11 mouse cellular contexts compared by ENCODE assay signal in genomic region chr6:99995970-99996956, GRCm38 (mm10).
A peak's percentile ranks its signal among the peaks of the same experiment; 100 is the strongest.
DNase-seq lines count a peak whose midpoint lies in the region; ATAC-seq and TF ChIP-seq lines count a peak whose summit lies in the region.
"Had no signal": no experiment of that assay in that cellular context is flagged by ENCODE, and none has a peak within 500 bp of the region (broad histone marks: within the 10 kb centered on the region; RNA-seq: fewer than 3 reads in every experiment).

No protein-coding gene starts in this region.

- H3K27me3 ChIP-seq in embryonic facial prominence, embryonic 14.5 days (replicated peaks; ENCODE audit: control insufficient read depth, insufficient read depth, low read length) = no peaks in the 10 kb centered on the region
- H3K27me3 ChIP-seq in intestine, postnatal 0 days (replicated peaks; ENCODE audit: control insufficient read depth, insufficient read depth, low read length) = 0 out of 2 replicates have a peak, but pooled peaks cover 3% of the 10 kb centered on the region
- H3K27me3 ChIP-seq in midbrain, postnatal 0 days (ENCODE audit: insufficient read depth, low read length) = peaks cover 9% of the 10 kb centered on the region; the same call in 1 of the 2 replicates

- no peaks in the 10 kb centered on the region for H3K36me3 ChIP-seq in embryonic facial prominence, embryonic 14.5 days (ENCODE audit: control insufficient read depth, insufficient read depth, low read length)
- no peaks in the 10 kb centered on the region for H3K36me3 ChIP-seq in intestine, postnatal 0 days (ENCODE audit: control insufficient read depth, insufficient read depth)
- H3K36me3 ChIP-seq in midbrain, postnatal 0 days (ENCODE audit: insufficient read depth, low read length) = no peaks in the 10 kb centered on the region

- DNase-seq in left cerebral cortex, postnatal 4 days = peak; percentile 73
- DNase-seq in left cerebral cortex, adult 2 months (ENCODE audit: extremely low spot score in 1 of 2, low spot score in 2 of 2) = no peak
- DNase-seq in embryonic facial prominence, embryonic 14.5 days (ENCODE audit: low spot score) = peak; percentile 86
- DNase-seq in midbrain, postnatal 0 days (ENCODE audit: low spot score) = peak; percentile 87
- no peak for DNase-seq in frontal cortex, postnatal 36 days (ENCODE audit: low spot score in 2 of 2)
- no peak for DNase-seq in c-Kit-positive CD71-positive TER-119-positive erythroid progenitor cells, embryonic 14.5 days (ENCODE audit: low spot score)
- DNase-seq: layer of hippocampus, postnatal 36 days had no signal

- ATAC-seq in embryonic facial prominence, embryonic 14.5 days (ENCODE audit: low read depth) = peak; percentile 58; the same call in 1 of the 2 replicates
- ATAC-seq in intestine, postnatal 0 days = no peak
- peak; percentile 53 for ATAC-seq in midbrain, postnatal 0 days (ENCODE audit: low FRiP score)
- ATAC-seq in activated CD4-positive, CD25-positive, alpha-beta regulatory T cell, adult 4 months = no peak
- ATAC-seq: Patski had no signal

- 49% methylated on average over 15 of the region's 15 CpGs for WGBS in embryonic facial prominence, embryonic 14.5 days
- 49% methylated on average over 15 of the region's 15 CpGs for WGBS in intestine, postnatal 0 days
- WGBS in midbrain, postnatal 0 days = 18% methylated on average over 15 of the region's 15 CpGs

- no peak overlapping the region for H3K4me3 ChIP-seq in left cerebral cortex, adult 2 months
- no peak overlapping the region for H3K4me3 ChIP-seq in embryonic facial prominence, embryonic 14.5 days (ENCODE audit: low read depth, low read length)
- no peak overlapping the region for H3K4me3 ChIP-seq in intestine, postnatal 0 days (ENCODE audit: low read depth, low read length)
- H3K4me3 ChIP-seq in midbrain, postnatal 0 days (ENCODE audit: low read depth, low read length) = no peak overlapping the region

- H3K4me1 ChIP-seq in embryonic facial prominence, embryonic 14.5 days (ENCODE audit: control insufficient read depth, insufficient read depth, low read length) = peaks cover 9% of the 10 kb centered on the region
- peaks cover 3% of the 10 kb centered on the region; the same call in 1 of the 2 replicates for H3K4me1 ChIP-seq in intestine, postnatal 0 days (replicated peaks; ENCODE audit: control insufficient read depth, insufficient read depth, low read length)
- H3K4me1 ChIP-seq in midbrain, postnatal 0 days (ENCODE audit: insufficient read depth, low read length) = peaks cover 12% of the 10 kb centered on the region

- no peaks in the 10 kb centered on the region for H3K9me3 ChIP-seq in embryonic facial prominence, embryonic 14.5 days (ENCODE audit: control insufficient read depth, low read length)
- no peaks in the 10 kb centered on the region for H3K9me3 ChIP-seq in intestine, postnatal 0 days (ENCODE audit: control insufficient read depth)
- H3K9me3 ChIP-seq in midbrain, postnatal 0 days (ENCODE audit: low read length) = no peaks in the 10 kb centered on the region

- intact Hi-C loops in left cerebral cortex, postnatal 4 days (cut with DNase I) = no loop called here
- intact Hi-C loops in left cerebral cortex, adult 2 months (cut with DNase I) = no loop called here

- no peak overlapping the region for H3K4me2 ChIP-seq in embryonic facial prominence, embryonic 14.5 days (ENCODE audit: low read depth, low read length)
- 0 out of 2 replicates have a peak overlapping the region, but pooled peaks have one; percentile 9 for H3K4me2 ChIP-seq in intestine, postnatal 0 days (replicated peaks; ENCODE audit: low read depth)
- no peak overlapping the region for H3K4me2 ChIP-seq in midbrain, postnatal 0 days (ENCODE audit: low read depth, low read length, poor library complexity, severe bottlenecking)

- no peak overlapping the region for H3K9ac ChIP-seq in embryonic facial prominence, embryonic 14.5 days (ENCODE audit: low read depth, low read length)
- H3K9ac ChIP-seq in intestine, postnatal 0 days (ENCODE audit: low read depth, low read length) = no peak overlapping the region
- no peak overlapping the region for H3K9ac ChIP-seq in midbrain, postnatal 0 days (replicated peaks; ENCODE audit: low read length, poor library complexity, severe bottlenecking)

- no peak for TF ChIP-seq CTCF in left cerebral cortex, adult 2 months (IDR thresholded peaks at IDR 0.05)
- no peak for TF ChIP-seq CTCF in intestine, postnatal 0 days (IDR thresholded peaks at IDR 0.05; ENCODE audit: low read depth)
- TF ChIP-seq CTCF in midbrain, postnatal 0 days (IDR thresholded peaks at IDR 0.05) = no peak

- H3K27ac ChIP-seq in left cerebral cortex, adult 2 months = no peak overlapping the region
- H3K27ac ChIP-seq in embryonic facial prominence, embryonic 14.5 days (replicated peaks; ENCODE audit: low read depth, low read length) = no peak overlapping the region
- H3K27ac ChIP-seq in intestine, postnatal 0 days (ENCODE audit: low read depth, low read length) = no peak overlapping the region
- no peak overlapping the region for H3K27ac ChIP-seq in midbrain, postnatal 0 days (ENCODE audit: low read depth, low read length)
- H3K27ac ChIP-seq: kidney, postnatal 0 days had no signal

Comparison
In these comparisons a context has a peak if more than half of its experiments do, and no peak if none do; other contexts are left out.
1. DNase-seq: peak in left cerebral cortex, postnatal 4 days (single experiment), embryonic facial prominence, embryonic 14.5 days (single experiment) and midbrain, postnatal 0 days (single experiment); none in left cerebral cortex, adult 2 months (0 of 2), frontal cortex, postnatal 36 days (0 of 2) and c-Kit-positive CD71-positive TER-119-positive erythroid progenitor cells, embryonic 14.5 days (single experiment).
2. ATAC-seq: peak in embryonic facial prominence, embryonic 14.5 days (single experiment) and midbrain, postnatal 0 days (single experiment); none in intestine, postnatal 0 days (single experiment) and activated CD4-positive, CD25-positive, alpha-beta regulatory T cell, adult 4 months (single experiment).